Mouse (Mus musculus): ENCODE data around the gene Plekhb2.
A peak's percentile ranks its signal among the peaks of the same experiment; 100 is the strongest.

DNA sequence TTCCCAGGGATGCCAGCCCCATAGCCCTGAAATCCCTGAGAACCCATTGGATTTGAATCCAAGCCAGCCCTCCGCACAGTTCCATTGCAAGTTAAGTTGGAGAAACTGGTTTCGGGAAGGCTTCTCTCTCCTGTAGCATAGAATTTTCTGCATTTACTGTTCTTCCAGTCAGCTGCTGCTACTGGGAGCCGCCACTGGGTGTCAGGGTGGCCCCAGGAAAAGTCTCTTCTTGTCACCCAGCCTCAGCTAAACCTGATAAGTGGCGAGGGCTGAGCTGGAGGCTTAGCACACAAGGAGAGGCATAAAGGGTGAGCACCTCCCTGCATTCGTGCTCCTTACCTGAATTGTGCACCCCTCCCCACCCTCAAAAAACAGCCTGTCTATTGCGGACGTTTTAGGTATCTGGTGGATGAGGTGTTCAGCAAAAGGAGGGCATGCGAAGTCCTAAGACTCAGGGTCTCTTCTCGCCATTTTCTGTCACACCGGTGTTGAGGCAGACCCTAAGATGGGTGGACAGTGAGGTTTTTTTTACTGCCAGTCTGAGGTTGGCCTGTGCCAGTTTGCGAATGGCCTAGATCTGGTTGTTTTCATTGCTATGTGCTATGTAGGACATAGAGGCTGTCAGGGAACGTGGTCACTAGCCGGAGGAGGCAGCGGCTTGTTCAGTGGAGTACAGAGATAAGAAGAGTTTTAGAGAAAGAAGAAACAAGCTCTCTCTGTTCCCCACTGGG lies 41.9 kb downstream of the Plekhb2 start:
- TF ChIP-seq CTCF (IDR thresholded peaks at IDR 0.05; ENCODE audit: insufficient read depth, low read length) = 0 out of 2 replicates have a peak, but pooled peaks have one; percentile 27
- TF ChIP-seq POLR2A (IDR thresholded peaks at IDR 0.05; ENCODE audit: borderline replicate concordance, extremely low read depth, low read depth, low read length) = no peak
